ENCODE assay signal across 7 mouse cellular contexts in genomic region chr9:54502873-54503272, GRCm38 (mm10). TPM values are rescaled to one million over a fixed set of nuclear protein-coding genes. Genes with fewer than 3 reads are reported as not detected.
DNase-seq lines count a peak whose midpoint lies in the region; ATAC-seq and TF ChIP-seq lines count a peak whose summit lies in the region.

No protein-coding gene starts in this region.

- H3K27me3 ChIP-seq in hindbrain, postnatal 0 days (ENCODE audit: insufficient read depth, low read length), result no peaks in the 10 kb centered on the region
- peaks cover 51% of the 10 kb centered on the region for H3K27me3 ChIP-seq in liver, embryonic 13.5 days

- H3K4me3 ChIP-seq in hindbrain, postnatal 0 days (ENCODE audit: low read length), result peak overlapping the region; percentile 68
- 0 out of 2 replicates have a peak overlapping the region, but pooled peaks have one; percentile 68 for H3K4me3 ChIP-seq in liver, embryonic 13.5 days (replicated peaks)

- DNase-seq in brain, embryonic 14.5 days (ENCODE audit: low read depth), result peak; percentile 8
- DNase-seq in cerebellum, adult 9-10 months, result peak; percentile 59
- no peak for DNase-seq in hindbrain, postnatal 0 days (ENCODE audit: low spot score)
- no peak for DNase-seq in liver, embryonic 13.5 days
- no peak for DNase-seq in gastrocnemius, postnatal 36 days
- DNase-seq in adrenal gland, postnatal 36 days, result no peak

- no peak for ATAC-seq in hindbrain, postnatal 0 days
- ATAC-seq in liver, embryonic 13.5 days (ENCODE audit: low read depth), result no peak
- ATAC-seq in erythroid progenitor cell, adult 5-6 weeks (replicated peaks; ENCODE audit: low FRiP score, poor library complexity, severe bottlenecking), result no peak

- H3K9ac ChIP-seq in hindbrain, postnatal 0 days (replicated peaks; ENCODE audit: low read length), result peak overlapping the region; percentile 92; the same call in 1 of the 2 replicates
- no peak overlapping the region for H3K9ac ChIP-seq in liver, embryonic 13.5 days

- H3K36me3 ChIP-seq in hindbrain, postnatal 0 days (ENCODE audit: insufficient read depth, low read length), result no peaks in the 10 kb centered on the region
- H3K36me3 ChIP-seq in liver, embryonic 13.5 days, result no peaks in the 10 kb centered on the region

- H3K4me2 ChIP-seq in hindbrain, postnatal 0 days (ENCODE audit: low read depth, low read length), result peak overlapping the region; percentile 71
- peak overlapping the region; percentile 84 for H3K4me2 ChIP-seq in liver, embryonic 13.5 days

- no peak for TF ChIP-seq CTCF in brain, embryonic 14.5 days (IDR thresholded peaks at IDR 0.05; ENCODE audit: borderline replicate concordance, extremely low read depth, insufficient read depth, insufficient read length)
- no peak for TF ChIP-seq CTCF in hindbrain, postnatal 0 days (IDR thresholded peaks at IDR 0.05; ENCODE audit: low read depth)

- 14% methylated on average over 12 of the region's 12 CpGs for WGBS in hindbrain, postnatal 0 days
- WGBS in liver, embryonic 13.5 days (ENCODE audit: insufficient replicate concordance), result 16% methylated on average over 12 of the region's 12 CpGs

- intact Hi-C loops in gastrocnemius, postnatal 36 days (cut with DNase I), result no loop called here

- TF ChIP-seq POLR2A in brain, embryonic 14.5 days (IDR thresholded peaks at IDR 0.05; ENCODE audit: borderline replicate concordance, extremely low read depth, insufficient read depth, insufficient read length, poor library complexity, severe bottlenecking), result no peak

- 0 out of 2 replicates have a peak, but pooled peaks cover 6% of the 10 kb centered on the region for H3K4me1 ChIP-seq in hindbrain, postnatal 0 days (ENCODE audit: insufficient read depth, low read length)
- 0 out of 2 replicates have a peak, but pooled peaks cover 4% of the 10 kb centered on the region for H3K4me1 ChIP-seq in liver, embryonic 13.5 days (replicated peaks)

- H3K27ac ChIP-seq in hindbrain, postnatal 0 days, result peak overlapping the region; percentile 90; the same call in 1 of the 2 replicates
- H3K27ac ChIP-seq in liver, embryonic 13.5 days, result no peak overlapping the region

- no peaks in the 10 kb centered on the region for H3K9me3 ChIP-seq in hindbrain, postnatal 0 days (ENCODE audit: low read length)
- no peaks in the 10 kb centered on the region for H3K9me3 ChIP-seq in liver, embryonic 13.5 days (replicated peaks)

RNA-seq across cellular contexts. Expression of gene Dmxl2, which starts 1.4 kb away (rescaled TPM):
- polyA plus RNA-seq in brain, embryonic 14.5 days (2012; rRNA removed), result 52.9 and 60.4 TPM in 2 replicates
- total RNA-seq in hindbrain, postnatal 0 days (2014; rRNA removed), result 106 and 124 TPM in 2 replicates
- polyA plus RNA-seq in hindbrain, postnatal 0 days (2015; fragmentation: Nextera tagmentation; extraction: Ambion mirVana), result 42.9 and 46.2 TPM in 2 replicates
- 0.92 and 0.97 TPM in 2 replicates for polyA plus RNA-seq in liver, embryonic 13.5 days (2015; fragmentation: Nextera tagmentation; extraction: Ambion mirVana)
- 1 to 10 TPM; 2.6 to 2.7 TPM for total RNA-seq in gastrocnemius, postnatal 36 days (2021)
- 10 to 100 TPM; 14.3 to 16.0 TPM for total RNA-seq in adrenal gland, postnatal 36 days (2021)
- total RNA-seq in erythroid progenitor cell, adult 5-6 weeks (2015; ENCODE audit: low replicate concordance), result 4.7 and 10.5 TPM in 2 replicates
- 1.7 and 4.2 TPM in 2 replicates for total RNA-seq in erythroid progenitor cell, adult 5-6 weeks (2017; ENCODE audit: low replicate concordance)

RNA-seq across cellular contexts. Expression of gene Sh2d7, which starts 35.9 kb away (rescaled TPM):
- polyA plus RNA-seq in brain, embryonic 14.5 days (2012; rRNA removed), result 0.11 and 0.19 TPM in 2 replicates
- total RNA-seq in hindbrain, postnatal 0 days (2014; rRNA removed), result not detected in 2 replicates
- 0.09 TPM in 1 of 2 replicates, not detected in the other for polyA plus RNA-seq in hindbrain, postnatal 0 days (2015; fragmentation: Nextera tagmentation; extraction: Ambion mirVana)
- not detected in 2 replicates for polyA plus RNA-seq in liver, embryonic 13.5 days (2015; fragmentation: Nextera tagmentation; extraction: Ambion mirVana)
- not detected for total RNA-seq in gastrocnemius, postnatal 36 days (2021)
- total RNA-seq in adrenal gland, postnatal 36 days (2021), result not detected
- total RNA-seq in erythroid progenitor cell, adult 5-6 weeks (2015; ENCODE audit: low replicate concordance), result not detected in 2 replicates
- not detected in 2 replicates for total RNA-seq in erythroid progenitor cell, adult 5-6 weeks (2017; ENCODE audit: low replicate concordance)

RNA-seq across cellular contexts. Expression of gene Cib2, which starts 57.1 kb away (rescaled TPM):
- polyA plus RNA-seq in brain, embryonic 14.5 days (2012; rRNA removed), result 24.7 and 28.2 TPM in 2 replicates
- total RNA-seq in hindbrain, postnatal 0 days (2014; rRNA removed), result 43.4 and 53.8 TPM in 2 replicates
- 88.1 and 89.9 TPM in 2 replicates for polyA plus RNA-seq in hindbrain, postnatal 0 days (2015; fragmentation: Nextera tagmentation; extraction: Ambion mirVana)
- 1.8 and 2.4 TPM in 2 replicates for polyA plus RNA-seq in liver, embryonic 13.5 days (2015; fragmentation: Nextera tagmentation; extraction: Ambion mirVana)
- 100 to 1,000 TPM; 113 to 142 TPM for total RNA-seq in gastrocnemius, postnatal 36 days (2021)
- total RNA-seq in adrenal gland, postnatal 36 days (2021), result 10 to 100 TPM; 33.7 to 44.0 TPM
- 3.6 TPM in 1 of 2 replicates, not detected in the other for total RNA-seq in erythroid progenitor cell, adult 5-6 weeks (2015; ENCODE audit: low replicate concordance)
- total RNA-seq in erythroid progenitor cell, adult 5-6 weeks (2017; ENCODE audit: low replicate concordance), result 0.15 and 3.7 TPM in 2 replicates

Comparison
In these comparisons a context has a peak if more than half of its experiments do, and no peak if none do; other contexts are left out.
1. DNase-seq: peak in brain, embryonic 14.5 days (single experiment) and cerebellum, adult 9-10 months (single experiment); none in hindbrain, postnatal 0 days (single experiment), liver, embryonic 13.5 days (single experiment), gastrocnemius, postnatal 36 days (0 of 2) and adrenal gland, postnatal 36 days (0 of 2).